Mouse (Mus musculus): Measurements from ENCODE around the gene Timm22.

GRCm38 (mm10) chr11:76398798-76399586 is 7.8 kb upstream of the Timm22 start, which contains the start of gene Nxn:
- no peak for TF ChIP-seq GATA1 (IDR thresholded peaks at IDR 0.05; ENCODE audit: borderline replicate concordance, low read length)
- TF ChIP-seq FLI1 (IDR thresholded peaks at IDR 0.05; ENCODE audit: low read length), result no peak

All from megakaryocyte, embryonic 14.5 days (primary cell).